Mouse (Mus musculus) forebrain, embryonic 15.5 days (tissue): ENCODE data around the gene Cdk5rap2. TPM values are rescaled to one million over a fixed set of nuclear protein-coding genes. Genes with fewer than 3 reads are reported as not detected.

ENCODE experiments used
- ATAC-seq: fragments of 200-750 bp; cut with Nextera tagmentation; replicated peaks from 2 replicates; pipeline ENCODE4 v1.8.0; 2017; ENCODE audit warnings: mild to moderate bottlenecking, moderate TSS enrichment, moderate library complexity
- H3K27ac ChIP-seq: fragments of 300-500 bp; sonication (generic); replicated peaks from 2 replicates; pipeline ENCODE4 v1.5.1; 2015; ENCODE audit warnings: mild to moderate bottlenecking, inconsistent platforms
- H3K27me3 ChIP-seq: fragments of 300-500 bp; sonication (generic); 2 replicates; pipeline ENCODE4 v1.6.1; 2015; ENCODE audit warnings: inconsistent platforms
- H3K36me3 ChIP-seq: fragments of 300-500 bp; sonication (generic); 2 replicates; pipeline ENCODE4 v1.6.1; 2015; ENCODE audit warnings: mild to moderate bottlenecking, inconsistent platforms
- H3K4me1 ChIP-seq: fragments of 300-500 bp; sonication (generic); 2 replicates; pipeline ENCODE4 v1.6.1; 2015; ENCODE audit warnings: inconsistent platforms
- H3K4me2 ChIP-seq: fragments of 300-500 bp; sonication (generic); replicated peaks from 2 replicates; pipeline ENCODE4 v1.6.1; 2015; ENCODE audit warnings: mild to moderate bottlenecking, inconsistent platforms
- H3K4me3 ChIP-seq: fragments of 300-500 bp; sonication (generic); 2 replicates; pipeline ENCODE4 v1.5.1; 2015; ENCODE audit warnings: mild to moderate bottlenecking, inconsistent platforms
- H3K9ac ChIP-seq: fragments of 300-500 bp; sonication (generic); replicated peaks from 2 replicates; pipeline ENCODE4 v1.6.1; 2015; ENCODE audit warnings: mild to moderate bottlenecking, inconsistent platforms
- H3K9me3 ChIP-seq: fragments of 300-500 bp; sonication (generic); 2 replicates; pipeline ENCODE4 v1.6.1; 2016; ENCODE audit warnings: inconsistent platforms
- WGBS: fragments of 180-500 bp; shearing (Covaris S2); methylation state at CpG from one replicate; pipeline ENCODE4 v1.1.7; 2015; ENCODE audit warnings: mixed read lengths; 5-methylcytosine and 5-hydroxymethylcytosine counted together
- polyA plus RNA-seq: library from polyadenylated mRNA; unstranded; fragments of >200 nt; fragmentation: Nextera tagmentation; extraction: Ambion mirVana; gene quantifications from 2 replicates; pipeline ENCODE4 v1.2.1, GENCODE M21; 2015

Gene Cdk5rap2
- polyA plus RNA-seq, 1 experiment from 2014 or later = 12.5 TPM

DNA sequence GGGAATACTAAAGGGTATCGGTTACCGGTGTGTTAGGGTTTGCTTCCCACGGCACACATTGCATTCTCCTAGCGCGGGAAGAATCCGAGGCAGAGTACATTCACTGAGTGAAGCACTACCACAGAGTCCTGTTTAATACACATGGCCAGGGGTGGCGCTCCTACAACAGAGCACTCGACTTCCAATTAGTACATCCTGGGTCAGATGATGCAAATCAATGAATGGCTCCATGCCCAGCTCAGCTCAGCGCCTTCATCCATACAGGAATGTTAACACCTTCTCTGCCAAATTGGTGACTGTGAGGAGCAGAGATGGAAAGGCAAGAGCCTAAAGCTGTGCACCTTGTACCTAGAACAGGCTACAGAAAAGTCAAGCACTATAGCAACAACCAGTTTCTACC, 109.1 kb downstream of the Cdk5rap2 start:
- WGBS = 46% methylated on average over 9 of the region's 9 CpGs
- H3K4me2 ChIP-seq = no peak overlapping the region
- no peak overlapping the region for H3K4me3 ChIP-seq
- no peak overlapping the region for H3K27ac ChIP-seq
- H3K4me1 ChIP-seq = 0 out of 2 replicates have a peak, but pooled peaks cover 3% of the 10 kb centered on the region
- no peak overlapping the region for H3K9ac ChIP-seq
- H3K36me3 ChIP-seq = peaks cover 10% of the 10 kb centered on the region; the same call in 1 of the 2 replicates
- ATAC-seq = peak; percentile 72
- no peaks in the 10 kb centered on the region for H3K9me3 ChIP-seq
- no peaks in the 10 kb centered on the region for H3K27me3 ChIP-seq

- 0 out of 2 replicates have a peak overlapping the region, but pooled peaks have one; percentile 8 for H3K27ac ChIP-seq
- H3K4me3 ChIP-seq = no peak overlapping the region
- H3K9ac ChIP-seq = no peak overlapping the region
- no peak for ATAC-seq
- H3K4me2 ChIP-seq = no peak overlapping the region
- no peaks in the 10 kb centered on the region for H3K27me3 ChIP-seq
- H3K4me1 ChIP-seq = peaks cover 4% of the 10 kb centered on the region; the same call in 1 of the 2 replicates
- H3K9me3 ChIP-seq = no peaks in the 10 kb centered on the region
- H3K36me3 ChIP-seq = peaks cover 5% of the 10 kb centered on the region
- whole genome bisulfite sequencing = 74% methylated on average over 6 of the region's 6 CpGs
Measured at GRCm38 (mm10) chr4:70289361-70289760, 120.9 kb downstream of the Cdk5rap2 start.

DNA sequence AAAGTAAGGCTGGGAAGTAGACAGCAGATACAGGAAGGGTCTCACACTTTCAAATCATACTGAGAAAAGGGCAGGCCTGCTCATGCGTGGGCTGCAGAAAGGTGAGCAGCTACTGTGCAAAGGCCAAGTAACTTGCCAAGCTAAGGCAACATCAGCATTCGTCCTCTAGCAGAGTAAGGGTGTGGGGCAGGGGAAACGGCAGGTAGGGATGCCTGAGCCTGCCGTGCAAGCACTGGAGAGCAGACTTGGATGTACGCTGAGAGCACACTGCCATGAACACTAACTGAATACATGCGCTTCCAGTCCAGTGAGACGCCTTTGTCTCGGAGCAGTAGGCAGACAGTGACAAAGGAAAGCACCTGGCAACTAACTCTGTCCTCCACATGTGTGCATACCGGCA, 127.1 kb downstream of the Cdk5rap2 start:
- no peaks in the 10 kb centered on the region for H3K9me3 ChIP-seq
- no peak overlapping the region for H3K9ac ChIP-seq
- ATAC-seq = no peak
- H3K4me3 ChIP-seq = no peak overlapping the region
- H3K4me2 ChIP-seq = no peak overlapping the region
- H3K27ac ChIP-seq = no peak overlapping the region
- no peaks in the 10 kb centered on the region for H3K27me3 ChIP-seq
- no peaks in the 10 kb centered on the region for H3K4me1 ChIP-seq
- H3K36me3 ChIP-seq = peaks cover 9% of the 10 kb centered on the region; the same call in 1 of the 2 replicates
- 84% methylated on average over 9 of the region's 9 CpGs for WGBS

GRCm38 (mm10) chr4:70278882-70279281, 131.4 kb downstream of the Cdk5rap2 start:
- Histone ChIP-seq H3K4me1 (no peaks in the 10 kb centered on the region), H3K27me3 (no peaks in the 10 kb centered on the region), H3K4me2 (no peak overlapping the region), H3K9me3 (no peaks in the 10 kb centered on the region), H3K36me3 (0 out of 2 replicates have a peak, but pooled peaks cover 10% of the 10 kb centered on the region), H3K9ac (no peak overlapping the region), H3K4me3 (no peak overlapping the region), H3K27ac (no peak overlapping the region)
- WGBS = 86% methylated on average over 4 of the region's 4 CpGs
- ATAC-seq = 0 out of 2 replicates have a peak, but pooled peaks have one; percentile 48

GRCm38 (mm10) chr4:70278057-70278456, 132.2 kb downstream of the Cdk5rap2 start:
- Histone ChIP-seq H3K4me1 (no peaks in the 10 kb centered on the region), H3K36me3 (0 out of 2 replicates have a peak, but pooled peaks cover 10% of the 10 kb centered on the region), H3K27ac (no peak overlapping the region), H3K9me3 (no peaks in the 10 kb centered on the region), H3K9ac (no peak overlapping the region), H3K4me3 (no peak overlapping the region), H3K4me2 (no peak overlapping the region), H3K27me3 (no peaks in the 10 kb centered on the region)
- ATAC-seq = 0 out of 2 replicates have a peak, but pooled peaks have one; percentile 52
- 93% methylated on average over 3 of the region's 3 CpGs for WGBS

DNA sequence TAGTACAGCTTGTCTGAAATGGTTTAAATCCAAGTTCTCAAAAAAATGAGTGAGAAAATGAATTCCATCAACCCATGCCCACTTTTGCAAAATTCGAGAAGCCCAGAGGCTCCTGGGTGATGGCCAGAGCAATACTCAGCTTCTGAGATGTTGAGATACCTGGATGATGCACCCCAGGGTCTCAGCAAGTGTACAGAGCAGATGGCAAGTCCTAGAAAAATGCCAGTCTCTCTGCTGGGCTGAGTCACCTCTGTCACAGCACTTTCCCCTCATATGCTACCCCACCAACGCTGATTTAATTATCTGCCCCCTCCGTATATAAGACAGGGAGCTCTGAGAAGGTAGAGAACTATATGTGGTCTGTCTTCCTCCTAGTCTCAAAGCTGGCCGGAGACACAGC, 137.3 kb downstream of the Cdk5rap2 start:
- no peak for ATAC-seq
- Histone ChIP-seq H3K9me3 (no peaks in the 10 kb centered on the region), H3K27me3 (no peaks in the 10 kb centered on the region), H3K27ac (no peak overlapping the region), H3K4me1 (no peaks in the 10 kb centered on the region), H3K9ac (no peak overlapping the region), H3K4me2 (no peak overlapping the region), H3K36me3 (peaks cover 14% of the 10 kb centered on the region; the same call in 1 of the 2 replicates), H3K4me3 (no peak overlapping the region)
- 87% methylated on average over 4 of the region's 4 CpGs for WGBS

DNA sequence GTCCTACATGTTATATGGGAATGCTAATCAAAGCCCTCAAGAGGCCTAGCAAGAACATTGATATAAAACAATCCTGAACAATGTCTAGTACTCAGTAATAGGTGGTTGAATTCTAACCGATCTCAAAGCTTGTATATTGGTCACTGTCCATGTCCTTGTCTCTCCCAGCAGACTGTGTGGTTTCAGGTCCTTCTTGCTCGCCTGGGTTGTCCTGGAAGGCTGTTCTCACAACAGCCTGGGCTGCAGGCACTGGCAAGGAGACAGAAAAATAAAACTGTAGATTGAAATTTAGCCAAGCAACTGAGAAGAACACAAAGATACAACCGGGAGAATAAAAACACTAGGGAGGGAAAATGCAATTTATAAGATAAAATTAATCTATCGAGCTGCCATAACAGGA, 137.7 kb downstream of the Cdk5rap2 start:
- H3K27me3 ChIP-seq = no peaks in the 10 kb centered on the region
- no peak overlapping the region for H3K4me2 ChIP-seq
- no peak overlapping the region for H3K27ac ChIP-seq
- H3K9me3 ChIP-seq = no peaks in the 10 kb centered on the region
- no peaks in the 10 kb centered on the region for H3K4me1 ChIP-seq
- H3K9ac ChIP-seq = no peak overlapping the region
- no peak overlapping the region for H3K4me3 ChIP-seq
- no peak for ATAC-seq
- 86% methylated on average over 4 of the region's 4 CpGs for WGBS
- H3K36me3 ChIP-seq = peaks cover 14% of the 10 kb centered on the region; the same call in 1 of the 2 replicates

- 95% methylated on average over 2 of the region's 2 CpGs for WGBS
- Histone ChIP-seq H3K9me3 (no peaks in the 10 kb centered on the region), H3K4me2 (no peak overlapping the region), H3K27ac (no peak overlapping the region), H3K4me1 (no peaks in the 10 kb centered on the region), H3K36me3 (peaks cover 23% of the 10 kb centered on the region), H3K4me3 (no peak overlapping the region), H3K27me3 (no peaks in the 10 kb centered on the region), H3K9ac (no peak overlapping the region)
- ATAC-seq = no peak
Measured at GRCm38 (mm10) chr4:70267213-70267906, 142.9 kb downstream of the Cdk5rap2 start.

GRCm38 (mm10) chr4:70265248-70265647, 145.0 kb downstream of the Cdk5rap2 start:
- Histone ChIP-seq H3K36me3 (peaks cover 19% of the 10 kb centered on the region), H3K9me3 (no peaks in the 10 kb centered on the region), H3K4me1 (peaks cover 1% of the 10 kb centered on the region; the same call in 1 of the 2 replicates), H3K27me3 (no peaks in the 10 kb centered on the region), H3K4me2 (no peak overlapping the region), H3K4me3 (no peak overlapping the region), H3K27ac (no peak overlapping the region), H3K9ac (no peak overlapping the region)
- 0 out of 2 replicates have a peak, but pooled peaks have one; percentile 42 for ATAC-seq
- WGBS = 70% methylated on average over 6 of the region's 6 CpGs

- no peak overlapping the region for H3K4me3 ChIP-seq
- H3K27ac ChIP-seq = no peak overlapping the region
- H3K27me3 ChIP-seq = no peaks in the 10 kb centered on the region
- H3K4me1 ChIP-seq = peaks cover 25% of the 10 kb centered on the region
- H3K9ac ChIP-seq = no peak overlapping the region
- 83% methylated on average over 5 of the region's 5 CpGs for WGBS
- H3K36me3 ChIP-seq = peaks cover 15% of the 10 kb centered on the region
- no peak for ATAC-seq
- H3K4me2 ChIP-seq = no peak overlapping the region
- no peaks in the 10 kb centered on the region for H3K9me3 ChIP-seq
Measured at GRCm38 (mm10) chr4:70262850-70263249, 147.4 kb downstream of the Cdk5rap2 start.

DNA sequence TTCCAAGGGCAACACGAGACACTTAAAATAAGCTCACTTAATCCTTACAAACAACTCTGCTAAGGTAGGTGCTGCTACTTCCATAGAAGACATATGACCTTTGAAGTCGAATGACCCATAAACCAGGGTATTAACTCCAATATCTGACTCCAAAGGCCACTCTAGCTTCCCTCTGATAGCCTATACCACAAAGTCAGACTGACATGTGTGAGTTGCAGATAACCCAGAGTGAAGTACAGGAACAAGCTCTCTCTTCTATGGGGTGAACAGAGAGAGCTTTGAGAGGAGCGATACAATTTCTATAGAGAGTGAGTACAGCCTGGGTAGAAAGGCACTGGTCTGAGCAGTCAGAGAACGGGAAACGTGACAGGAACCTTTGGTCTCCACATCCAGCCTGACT, 148.9 kb downstream of the Cdk5rap2 start:
- Histone ChIP-seq H3K27ac (no peak overlapping the region), H3K4me1 (peaks cover 25% of the 10 kb centered on the region), H3K9me3 (no peaks in the 10 kb centered on the region), H3K27me3 (no peaks in the 10 kb centered on the region), H3K36me3 (peaks cover 19% of the 10 kb centered on the region), H3K4me2 (no peak overlapping the region), H3K9ac (no peak overlapping the region), H3K4me3 (no peak overlapping the region)
- ATAC-seq = no peak
- 90% methylated on average over 5 of the region's 5 CpGs for WGBS

GRCm38 (mm10) chr4:70260419-70260807, 149.8 kb downstream of the Cdk5rap2 start:
- Histone ChIP-seq H3K4me2 (no peak overlapping the region), H3K27me3 (no peaks in the 10 kb centered on the region), H3K27ac (peak overlapping the region; percentile 64), H3K36me3 (peaks cover 17% of the 10 kb centered on the region), H3K9me3 (no peaks in the 10 kb centered on the region), H3K9ac (no peak overlapping the region), H3K4me1 (peaks cover 25% of the 10 kb centered on the region), H3K4me3 (no peak overlapping the region)
- WGBS = 82% methylated on average over 11 of the region's 11 CpGs
- ATAC-seq = no peak; the same call in 1 of the 2 replicates
